Mouse (Mus musculus) intestine, embryonic 14.5 days (tissue): ENCODE results near the gene Anxa3. TPM values are rescaled to one million over a fixed set of nuclear protein-coding genes. Genes with fewer than 3 reads are reported as not detected.
A peak's percentile ranks its signal among the peaks of the same experiment; 100 is the strongest.

ENCODE experiments used
- ATAC-seq: fragments of 200-750 bp; cut with Nextera tagmentation; replicated peaks from 2 replicates; pipeline ENCODE4 v1.8.0; 2017; ENCODE audit warnings: low read depth, moderate number of reproducible peaks, moderate TSS enrichment, moderate library complexity; ENCODE audit not compliant: low FRiP score, low TSS enrichment
- DNase-seq: peaks from one replicate; pipeline ENCODE4 v3.0.0-alpha.2; 2018; ENCODE audit warnings: low spot score
- H3K27ac ChIP-seq: fragments of 300-500 bp; sonication (generic); 2 replicates; pipeline ENCODE4 v1.5.1; 2014; ENCODE audit warnings: low read depth, mild to moderate bottlenecking, control low read depth
- H3K27me3 ChIP-seq: fragments of 300-500 bp; sonication (generic); replicated peaks from 2 replicates; pipeline ENCODE4 v1.6.1; 2014; ENCODE audit warnings: low read length, control low read depth; ENCODE audit not compliant: control insufficient read depth, insufficient read depth
- H3K36me3 ChIP-seq: fragments of 300-500 bp; sonication (generic); 2 replicates; pipeline ENCODE4 v1.6.1; 2014; ENCODE audit warnings: low read length, control low read depth; ENCODE audit not compliant: control insufficient read depth, insufficient read depth
- H3K4me1 ChIP-seq: fragments of 300-500 bp; sonication (generic); replicated peaks from 2 replicates; pipeline ENCODE4 v1.6.1; 2014; ENCODE audit warnings: low read length, control low read depth, mixed read lengths; ENCODE audit not compliant: control insufficient read depth, insufficient read depth
- H3K4me2 ChIP-seq: fragments of 300-500 bp; sonication (generic); 2 replicates; pipeline ENCODE4 v1.6.1; 2014; ENCODE audit warnings: low read length
- H3K4me3 ChIP-seq: fragments of 300-500 bp; sonication (generic); 2 replicates; pipeline ENCODE4 v1.5.1; 2014; ENCODE audit warnings: low read depth, low read length, control low read depth, mixed read lengths
- H3K9ac ChIP-seq: fragments of 300-500 bp; sonication (generic); 2 replicates; pipeline ENCODE4 v1.6.1; 2014; ENCODE audit warnings: mild to moderate bottlenecking, low read length
- H3K9me3 ChIP-seq: fragments of 300-500 bp; sonication (generic); 2 replicates; pipeline ENCODE4 v1.6.1; 2016; ENCODE audit warnings: low read length, control low read depth; ENCODE audit not compliant: control insufficient read depth
- WGBS: fragments of 180-500 bp; shearing (Covaris S2); extraction: QIAGEN DNeasy Blood & Tissue Kit; methylation state at CpG from one replicate; pipeline ENCODE4 v1.1.7; 2014; 5-methylcytosine and 5-hydroxymethylcytosine counted together
- polyA plus RNA-seq: library from polyadenylated mRNA; unstranded; fragments of >200 nt; fragmentation: Nextera tagmentation; extraction: Ambion mirVana; gene quantifications from 2 replicates; pipeline ENCODE4 v1.2.1, GENCODE M21; 2014

Gene Anxa3
- polyA plus RNA-seq, 1 experiment from 2014 or later: 53.9 TPM

DNA sequence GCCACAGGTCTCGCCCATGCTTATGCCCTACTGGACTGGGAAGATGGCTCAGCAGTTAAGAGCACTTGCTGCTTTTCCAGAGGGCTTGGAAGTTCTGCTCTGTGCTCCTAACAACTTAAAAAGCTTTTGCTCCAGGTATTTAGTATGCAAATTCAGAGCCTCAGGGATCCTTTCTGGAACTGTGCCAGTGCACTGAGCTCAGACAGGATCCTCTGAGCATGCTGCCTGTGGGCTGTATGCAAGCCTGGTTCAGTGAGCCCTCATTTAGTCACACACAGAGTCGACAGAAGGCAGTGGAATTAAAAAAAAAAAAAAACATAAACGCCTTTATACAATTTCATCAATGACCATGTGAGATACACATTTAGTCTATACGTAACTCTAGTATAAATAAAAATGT, 17.5 kb downstream of the Anxa3 start:
- H3K9ac ChIP-seq: no peak overlapping the region
- no peaks in the 10 kb centered on the region for H3K27me3 ChIP-seq
- H3K4me3 ChIP-seq: no peak overlapping the region
- H3K27ac ChIP-seq: no peak overlapping the region
- no peaks in the 10 kb centered on the region for H3K4me1 ChIP-seq
- H3K36me3 ChIP-seq: 0 out of 2 replicates have a peak, but pooled peaks cover 3% of the 10 kb centered on the region
- H3K9me3 ChIP-seq: no peaks in the 10 kb centered on the region
- no peak for ATAC-seq
- no peak overlapping the region for H3K4me2 ChIP-seq
- WGBS: 72% methylated on average over 4 of the region's 4 CpGs
- no peak for DNase-seq

GRCm38 (mm10) chr5:96824769-96825327, 31.7 kb downstream of the Anxa3 start:
- Histone ChIP-seq H3K36me3 (no peaks in the 10 kb centered on the region), H3K27ac (no peak overlapping the region), H3K4me1 (no peaks in the 10 kb centered on the region), H3K9me3 (no peaks in the 10 kb centered on the region), H3K27me3 (no peaks in the 10 kb centered on the region), H3K9ac (no peak overlapping the region), H3K4me2 (no peak overlapping the region), H3K4me3 (no peak overlapping the region)
- ATAC-seq (no peak), DNase-seq (no peak)
- 67% methylated on average over 13 of the region's 13 CpGs for WGBS

DNA sequence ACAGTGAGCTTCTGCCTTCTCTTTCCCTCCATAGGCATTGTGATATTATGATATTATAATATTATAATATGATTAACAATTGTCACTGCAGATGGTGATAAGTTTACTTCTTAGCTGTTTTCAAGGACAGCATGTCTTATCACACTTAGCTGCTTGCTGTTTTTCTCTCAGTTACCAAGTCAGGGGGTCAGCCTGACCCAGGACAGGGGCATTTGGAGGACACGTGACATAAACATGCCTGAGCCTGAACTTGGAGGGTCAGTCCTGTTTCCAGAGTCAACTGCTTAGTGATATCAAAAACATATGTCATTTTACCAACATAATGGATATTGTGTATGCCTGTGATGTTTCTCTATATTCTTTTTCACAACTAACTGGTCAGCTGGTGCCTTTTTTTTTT, 34.0 kb downstream of the Anxa3 start:
- WGBS: 61% methylated on average over 1 of the region's 1 CpGs
- no peaks in the 10 kb centered on the region for H3K27me3 ChIP-seq

DNA sequence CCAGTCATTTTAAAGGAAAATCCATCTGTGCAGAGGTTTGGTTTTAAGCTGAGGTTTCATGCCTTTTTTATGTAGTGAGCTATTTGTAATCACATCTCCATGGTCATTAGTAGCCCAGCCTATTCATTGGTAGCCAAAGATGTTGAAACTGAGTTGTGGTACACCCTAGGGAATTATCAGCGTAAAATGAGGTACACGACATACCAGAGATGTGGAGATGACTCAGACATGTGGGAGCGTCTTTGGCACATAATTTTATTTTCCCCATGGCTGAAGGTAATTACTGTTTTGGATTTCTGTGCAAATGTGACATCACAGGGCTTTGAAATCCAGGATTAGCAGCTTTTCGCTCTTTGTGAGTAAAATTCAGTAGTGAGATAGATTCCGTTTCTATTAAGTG, 41.2 kb downstream of the Anxa3 start:
- Histone ChIP-seq H3K9ac (no peak overlapping the region), H3K36me3 (no peaks in the 10 kb centered on the region), H3K4me3 (no peak overlapping the region), H3K27ac (no peak overlapping the region), H3K9me3 (no peaks in the 10 kb centered on the region), H3K4me2 (no peak overlapping the region), H3K27me3 (no peaks in the 10 kb centered on the region), H3K4me1 (no peaks in the 10 kb centered on the region)
- no peak for ATAC-seq
- WGBS: 89% methylated on average over 5 of the region's 5 CpGs
- no peak for DNase-seq

More for the DNA sequence above, 34.0 kb downstream of the Anxa3 start:
- Histone ChIP-seq H3K27ac (no peak overlapping the region), H3K9me3 (no peaks in the 10 kb centered on the region), H3K4me1 (no peaks in the 10 kb centered on the region), H3K4me2 (no peak overlapping the region), H3K36me3 (no peaks in the 10 kb centered on the region), H3K9ac (no peak overlapping the region), H3K4me3 (no peak overlapping the region)
- no peak for ATAC-seq
- no peak for DNase-seq

DNA sequence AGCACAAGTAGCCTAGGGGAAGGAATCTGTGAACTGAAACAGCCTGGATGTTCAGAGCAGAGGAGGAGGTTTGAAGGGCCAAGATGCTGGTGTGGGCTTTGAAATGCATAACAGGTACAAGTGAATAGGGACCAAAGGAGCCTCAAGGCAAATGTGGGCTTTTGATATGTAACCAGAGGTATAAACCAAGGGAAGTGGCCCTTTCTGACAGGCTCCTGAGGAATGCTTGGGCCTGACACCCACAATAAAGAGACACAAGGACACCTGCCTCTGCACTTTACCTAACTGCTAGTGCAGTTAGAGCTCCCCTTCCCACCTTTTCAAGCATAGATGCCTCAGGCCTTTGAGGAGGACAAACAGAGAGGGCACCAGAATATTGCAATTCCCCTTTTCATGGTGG, 54.8 kb downstream of the Anxa3 start:
- DNase-seq: no peak
- no peaks in the 10 kb centered on the region for H3K27me3 ChIP-seq
- H3K36me3 ChIP-seq: no peaks in the 10 kb centered on the region
- no peak for ATAC-seq
- 0 out of 2 replicates have a peak, but pooled peaks cover 3% of the 10 kb centered on the region for H3K4me1 ChIP-seq
- no peak overlapping the region for H3K27ac ChIP-seq
- H3K9me3 ChIP-seq: 0 out of 2 replicates have a peak, but pooled peaks cover 2% of the 10 kb centered on the region
- H3K4me2 ChIP-seq: no peak overlapping the region
- H3K4me3 ChIP-seq: no peak overlapping the region
- H3K9ac ChIP-seq: no peak overlapping the region

DNA sequence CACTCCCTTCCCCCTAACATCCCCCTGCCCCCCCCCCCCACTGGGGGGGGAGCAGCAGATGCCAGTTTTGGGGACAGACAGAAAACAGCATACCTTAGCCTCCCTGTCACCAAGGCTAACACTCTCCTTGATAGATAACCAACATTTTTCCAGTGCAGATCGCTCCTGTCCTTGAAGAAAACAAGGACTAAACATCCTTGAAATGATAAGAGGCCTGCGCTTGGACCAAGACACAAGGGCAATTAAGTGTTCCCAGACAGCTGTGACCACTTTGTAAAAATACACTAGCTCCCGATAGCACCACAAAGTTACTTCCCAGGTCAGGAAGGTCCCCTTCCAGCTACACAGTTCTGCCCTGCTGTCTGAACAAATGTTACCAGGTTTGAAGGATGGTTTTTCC, 55.2 kb downstream of the Anxa3 start:
- Histone ChIP-seq H3K4me1 (0 out of 2 replicates have a peak, but pooled peaks cover 3% of the 10 kb centered on the region), H3K9ac (no peak overlapping the region), H3K9me3 (0 out of 2 replicates have a peak, but pooled peaks cover 2% of the 10 kb centered on the region), H3K4me3 (no peak overlapping the region), H3K36me3 (no peaks in the 10 kb centered on the region), H3K27me3 (no peaks in the 10 kb centered on the region), H3K27ac (no peak overlapping the region), H3K4me2 (no peak overlapping the region)
- ATAC-seq (no peak), DNase-seq (no peak)
- 32% methylated on average over 3 of the region's 3 CpGs for WGBS

- 0 out of 2 replicates have a peak, but pooled peaks cover 3% of the 10 kb centered on the region for H3K4me1 ChIP-seq
- H3K9ac ChIP-seq: no peak overlapping the region
- H3K36me3 ChIP-seq: no peaks in the 10 kb centered on the region
- 0 out of 2 replicates have a peak, but pooled peaks have one; percentile 27 for ATAC-seq
- H3K4me3 ChIP-seq: no peak overlapping the region
- no peak overlapping the region for H3K4me2 ChIP-seq
- H3K27me3 ChIP-seq: no peaks in the 10 kb centered on the region
- 0 out of 2 replicates have a peak, but pooled peaks cover 2% of the 10 kb centered on the region for H3K9me3 ChIP-seq
- 37% methylated on average over 3 of the region's 3 CpGs for WGBS
- DNase-seq: no peak
- no peak overlapping the region for H3K27ac ChIP-seq
These were observed 56.1 kb downstream of the Anxa3 start for GRCm38 (mm10) chr5:96849232-96849631.

GRCm38 (mm10) chr5:96853451-96853850, 60.3 kb downstream of the Anxa3 start:
- WGBS: 82% methylated on average over 3 of the region's 3 CpGs
- 0 out of 2 replicates have a peak, but pooled peaks cover 3% of the 10 kb centered on the region for H3K4me1 ChIP-seq
- no peaks in the 10 kb centered on the region for H3K36me3 ChIP-seq
- H3K4me3 ChIP-seq: no peak overlapping the region
- DNase-seq (no peak), ATAC-seq (no peak)
- H3K27me3 ChIP-seq: no peaks in the 10 kb centered on the region
- H3K9ac ChIP-seq: no peak overlapping the region
- no peaks in the 10 kb centered on the region for H3K9me3 ChIP-seq
- no peak overlapping the region for H3K27ac ChIP-seq
- H3K4me2 ChIP-seq: no peak overlapping the region

GRCm38 (mm10) chr5:96854350-96854749, 61.2 kb downstream of the Anxa3 start:
- Histone ChIP-seq H3K4me2 (no peak overlapping the region), H3K4me1 (no peaks in the 10 kb centered on the region), H3K36me3 (no peaks in the 10 kb centered on the region), H3K9me3 (no peaks in the 10 kb centered on the region), H3K4me3 (no peak overlapping the region), H3K27ac (no peak overlapping the region), H3K9ac (no peak overlapping the region), H3K27me3 (no peaks in the 10 kb centered on the region)
- 71% methylated on average over 3 of the region's 3 CpGs for WGBS
- DNase-seq (no peak), ATAC-seq (no peak)
